Mouse (Mus musculus) bone marrow macrophage, adult 2 months (primary cell): ENCODE data around the gene Rimbp2.

ENCODE experiments used
- CTCF ChIP-seq: IDR thresholded peaks from 2 replicates; pipeline ENCODE4 v1.5.1; 2012; ENCODE audit warnings: low read depth, mild to moderate bottlenecking, low read length, moderate library complexity
- POLR2A ChIP-seq: IDR thresholded peaks from 2 replicates; pipeline ENCODE4 v1.6.1; 2012; ENCODE audit warnings: mild to moderate bottlenecking, low read depth, low read length, borderline replicate concordance

- TF ChIP-seq CTCF (no peak), POLR2A (no peak)
Measured at GRCm38 (mm10) chr5:128815629-128816028, 137.7 kb downstream of the Rimbp2 start.
